Mouse (Mus musculus) G1E (cell line): ENCODE data around the gene Maml3.

Source experiments
- CTCF ChIP-seq: IDR thresholded peaks from 2 replicates; pipeline ENCODE4 v1.5.1; 2012; ENCODE audit warnings: low read depth, low read length, inconsistent platforms, mixed read lengths
- GATA1 ChIP-seq: IDR thresholded peaks from 2 replicates; pipeline ENCODE4 v1.6.1; 2012; ENCODE audit warnings: borderline replicate concordance, low read length, inconsistent platforms, mixed read lengths
- POLR2AphosphoS5 ChIP-seq: IDR thresholded peaks from 2 replicates; pipeline ENCODE4 v1.6.1; 2012; ENCODE audit warnings: low read depth, low read length, inconsistent platforms; ENCODE audit not compliant: insufficient replicate concordance
- TAL1 ChIP-seq: conservative IDR thresholded peaks from 2 replicates; pipeline ENCODE4 v1.6.1; 2012; ENCODE audit warnings: low read depth, low read length, inconsistent platforms, mixed read lengths

DNA sequence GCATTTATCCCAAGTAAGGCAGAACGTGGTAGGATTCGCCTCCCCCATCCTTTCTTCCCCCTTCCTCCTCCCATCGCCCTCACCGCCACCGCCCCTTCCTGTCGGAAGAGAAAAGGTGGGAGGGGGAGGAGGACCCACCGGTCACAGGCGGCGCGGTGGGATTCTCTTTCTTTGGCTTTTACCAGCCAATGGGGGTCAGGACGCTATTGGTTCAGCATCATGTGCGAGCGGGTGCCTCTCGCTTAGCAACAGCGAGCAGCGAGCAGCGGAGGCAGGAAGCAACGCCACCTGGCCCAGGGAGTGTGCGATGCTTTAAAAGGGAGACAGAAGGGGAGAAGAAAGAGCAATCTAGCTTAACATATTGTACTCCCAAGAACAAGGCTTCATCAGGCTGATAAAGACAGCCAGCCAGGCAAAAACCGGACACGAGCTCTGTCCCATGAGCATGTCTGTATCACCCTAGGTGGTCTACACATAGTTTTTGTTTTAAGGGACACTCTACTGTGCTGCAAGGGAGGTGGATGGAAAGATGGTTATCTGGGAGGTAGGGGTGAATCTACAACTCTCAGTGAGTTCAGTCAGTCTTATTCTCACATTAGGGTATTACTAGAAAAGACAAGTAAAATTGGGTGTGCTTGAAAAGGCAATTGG lies 97.1 kb downstream of the Maml3 start:
- TF ChIP-seq GATA1 (no peak), CTCF (no peak), TAL1 (no peak), POLR2AphosphoS5 (no peak)
